Mouse (Mus musculus): ENCODE data around the gene Rsbn1l.

DNA sequence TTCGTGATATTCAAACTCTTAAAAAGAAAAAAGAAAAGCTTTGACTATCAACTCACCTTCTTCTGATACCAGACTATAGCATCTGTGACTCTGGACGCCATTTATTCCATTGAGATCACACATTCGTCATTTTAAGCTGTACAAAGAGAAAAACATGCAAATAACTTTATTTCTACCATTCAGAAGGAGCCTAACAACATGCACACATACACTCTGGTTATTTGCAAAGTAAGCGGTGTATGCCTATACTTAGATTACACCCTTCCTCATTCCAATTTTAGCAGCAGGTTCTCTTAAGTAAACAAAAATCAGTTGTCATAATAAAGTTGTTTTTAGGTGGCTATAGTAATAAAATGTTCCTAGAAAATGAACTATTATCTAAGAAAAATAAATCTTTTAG lies 101.1 kb downstream of the Rsbn1l start:
- no peak for TF ChIP-seq CEBPB (IDR thresholded peaks at IDR 0.05; ENCODE audit: insufficient read depth, poor library complexity, severe bottlenecking)
- no peak for TF ChIP-seq POLR2A (IDR thresholded peaks at IDR 0.05; ENCODE audit: insufficient read length, low read depth)
- no peak for TF ChIP-seq MAX (IDR thresholded peaks at IDR 0.05; ENCODE audit: low read depth)

Data from myocyte (in vitro differentiated cells).